Mouse (Mus musculus): ENCODE data around the gene Slc39a7.

GRCm38 (mm10) chr17:34025756-34026151, 5.7 kb downstream of the Slc39a7 start:
- TF ChIP-seq POLR2A (IDR thresholded peaks at IDR 0.05; ENCODE audit: insufficient read length, low read depth): no peak
- no peak for TF ChIP-seq TCF12 (IDR thresholded peaks at IDR 0.05; ENCODE audit: insufficient read depth, poor library complexity, severe bottlenecking)
- no peak for TF ChIP-seq MYOG (IDR thresholded peaks at IDR 0.05; ENCODE audit: control insufficient read depth in 1 of 3, insufficient read depth in 1 of 3, insufficient read length in 2 of 3, low read depth in 2 of 3)
- no peak for TF ChIP-seq REST (IDR thresholded peaks at IDR 0.05; ENCODE audit: insufficient read depth, insufficient read length)
- TF ChIP-seq MAX (IDR thresholded peaks at IDR 0.05; ENCODE audit: low read depth): no peak
- peak; percentile 45 for TF ChIP-seq POLR2AphosphoS2 (IDR thresholded peaks at IDR 0.05; ENCODE audit: insufficient read length, low read depth)
- no peak for TF ChIP-seq SRF (IDR thresholded peaks at IDR 0.05; ENCODE audit: control insufficient read depth, insufficient read length, low read depth)
- no peak for TF ChIP-seq E2F4 (IDR thresholded peaks at IDR 0.05; ENCODE audit: insufficient read depth)
- TF ChIP-seq CEBPB (IDR thresholded peaks at IDR 0.05; ENCODE audit: insufficient read depth, poor library complexity, severe bottlenecking): no peak
- TF ChIP-seq MYOD1 (IDR thresholded peaks at IDR 0.05; ENCODE audit: control insufficient read depth in 1 of 3, insufficient read length in 2 of 3, low read depth in 2 of 3): no peak
- TF ChIP-seq USF1 (IDR thresholded peaks at IDR 0.05; ENCODE audit: low read depth): no peak
